Mouse (Mus musculus) lung, adult 2 months (tissue): ENCODE data around the gene Ly6g6d. TPM values are rescaled to one million over a fixed set of nuclear protein-coding genes. Genes with fewer than 3 reads are reported as not detected.

Experiments used
- DNase-seq: peaks from one replicate; pipeline ENCODE4 v3.0.0; 2022
- H3K4me1 ChIP-seq: fragments of 200-500 bp; 2 replicates; pipeline ENCODE4 v1.6.1; 2011; ENCODE audit warnings: low read length; ENCODE audit not compliant: control insufficient read depth, insufficient read depth
- H3K4me3 ChIP-seq: fragments of 200-500 bp; replicated peaks from 2 replicates; pipeline ENCODE3; 2011; ENCODE audit warnings: low read depth, mild to moderate bottlenecking, control low read depth, low read length; ENCODE audit errors: extremely low read depth
- CTCF ChIP-seq: fragments of 200-500 bp; IDR thresholded peaks from 2 replicates; pipeline ENCODE4 v1.5.1; 2011; ENCODE audit warnings: mild to moderate bottlenecking, low read length, control low read depth; ENCODE audit not compliant: insufficient read depth
- POLR2A ChIP-seq: fragments of 200-500 bp; IDR thresholded peaks from 2 replicates; pipeline ENCODE4 v1.6.1; 2011; ENCODE audit warnings: low read depth, mild to moderate bottlenecking, control low read depth, low read length, borderline replicate concordance; ENCODE audit errors: extremely low read depth
- WGBS: fragments of 180-500 bp; shearing (Covaris S2); methylation state at CpG from one replicate; pipeline ENCODE4 v1.1.7; 2018; 5-methylcytosine and 5-hydroxymethylcytosine counted together
- polyA plus RNA-seq: library from polyadenylated mRNA; depleted of rRNA; stranded (reverse); fragments of >200 nt; gene quantifications from 2 replicates; pipeline ENCODE4 v1.2.3, GENCODE M21; 2012

The Ly6g6d gene
- polyA plus RNA-seq, 1 experiment: 14.5 TPM

GRCm38 (mm10) chr17:35060737-35061297 lies 17.0 kb downstream of the Ly6g6d start:
- no peak for TF ChIP-seq POLR2A
- TF ChIP-seq CTCF: no peak
- H3K4me1 ChIP-seq: peaks cover 16% of the 10 kb centered on the region
- H3K4me3 ChIP-seq: peak overlapping the region; percentile 23
- DNase-seq: no peak
- WGBS: 64% methylated on average over 22 of the region's 22 CpGs

GRCm38 (mm10) chr17:35060071-35060470 lies 17.8 kb downstream of the Ly6g6d start:
- no peak for DNase-seq
- WGBS: 16% methylated on average over 14 of the region's 14 CpGs
- H3K4me3 ChIP-seq: peak overlapping the region; percentile 97
- peaks cover 16% of the 10 kb centered on the region for H3K4me1 ChIP-seq
- no peak for TF ChIP-seq CTCF
- TF ChIP-seq POLR2A: no peak

GRCm38 (mm10) chr17:35058911-35059892 lies 18.7 kb downstream of the Ly6g6d start, which contains the start of gene Ddah2:
Gene Ddah2, plus strand, starts transcription at chr17:35059035.
- under 1% methylated on average over 57 of the region's 57 CpGs for WGBS
- Histone ChIP-seq H3K4me1 (peaks cover 16% of the 10 kb centered on the region), H3K4me3 (peak within 1 kb of the TSS; percentile 97)
- peak; percentile 90 for DNase-seq
- peak; percentile 80; the same call in 1 of the 2 replicates for TF ChIP-seq POLR2A
- TF ChIP-seq CTCF: peak; percentile 14; the same call in 1 of the 2 replicates

- Histone ChIP-seq H3K4me3 (no peak overlapping the region), H3K4me1 (peaks cover 16% of the 10 kb centered on the region)
- TF ChIP-seq CTCF: no peak
- TF ChIP-seq POLR2A: no peak
- WGBS: 37% methylated on average over 9 of the region's 9 CpGs
- DNase-seq: no peak
These were observed 19.5 kb downstream of the Ly6g6d start for GRCm38 (mm10) chr17:35058316-35058715.

- WGBS: 65% methylated on average over 3 of the region's 3 CpGs
- no peak overlapping the region for H3K4me3 ChIP-seq
- no peak for TF ChIP-seq CTCF
- TF ChIP-seq POLR2A: no peak
- H3K4me1 ChIP-seq: peaks cover 26% of the 10 kb centered on the region
- DNase-seq: no peak
These were observed 20.8 kb downstream of the Ly6g6d start for GRCm38 (mm10) chr17:35057090-35057489.

- Histone ChIP-seq H3K4me3 (no peak overlapping the region), H3K4me1 (peaks cover 30% of the 10 kb centered on the region)
- no peak for DNase-seq
- WGBS: 49% methylated on average over 7 of the region's 7 CpGs
- no peak for TF ChIP-seq POLR2A
- TF ChIP-seq CTCF: no peak
These were observed 22.0 kb downstream of the Ly6g6d start for GRCm38 (mm10) chr17:35055691-35056495.

- no peak for TF ChIP-seq POLR2A
- no peak for TF ChIP-seq CTCF
- H3K4me1 ChIP-seq: peaks cover 34% of the 10 kb centered on the region
- DNase-seq: peak; percentile 3
- H3K4me3 ChIP-seq: peak overlapping the region; percentile 83
- 49% methylated on average over 12 of the region's 12 CpGs for WGBS
These were observed 25.5 kb downstream of the Ly6g6d start for GRCm38 (mm10) chr17:35052271-35052798.

- WGBS: 2% methylated on average over 21 of the region's 21 CpGs
- Histone ChIP-seq H3K4me1 (peaks cover 37% of the 10 kb centered on the region), H3K4me3 (peak overlapping the region; percentile 83)
- TF ChIP-seq CTCF (no peak), POLR2A (peak; percentile 97)
- DNase-seq: peak; percentile 67
These were observed 26.4 kb downstream of the Ly6g6d start for GRCm38 (mm10) chr17:35051156-35052086.
